Mouse (Mus musculus): ENCODE data around the gene Sele.

DNA sequence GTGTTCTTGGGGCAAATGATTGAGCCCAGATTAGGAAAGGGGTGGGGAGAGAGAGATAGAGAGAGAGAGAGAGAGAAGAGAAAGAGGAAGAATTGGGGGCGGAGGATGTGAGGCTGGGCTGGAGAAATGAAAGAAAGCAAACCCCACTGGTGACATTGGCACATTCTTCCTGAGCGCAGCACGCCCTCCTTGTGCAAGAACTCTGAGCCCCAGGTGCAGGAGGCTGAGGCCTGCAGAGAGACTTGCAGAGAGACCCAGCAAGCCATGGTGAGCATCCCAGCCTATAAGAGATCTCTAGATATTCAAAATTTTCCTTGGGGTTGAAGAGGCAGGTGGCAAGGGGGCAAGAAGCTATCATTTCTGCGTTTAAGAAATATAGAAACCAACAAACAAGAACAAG is 13.9 kb downstream of the Sele start, which contains the start of gene Sell:
- TF ChIP-seq CTCF (IDR thresholded peaks at IDR 0.05 in 2 of 3, conservative IDR thresholded peaks at IDR 0.05 in 1 of 3; ENCODE audit: control insufficient read depth in 1 of 3, insufficient read depth in 1 of 3, low read depth in 2 of 3, low read length in 3 of 3, poor library complexity in 1 of 3, severe bottlenecking in 1 of 3) (no peak), POLR2A (IDR thresholded peaks at IDR 0.05; ENCODE audit: control insufficient read depth in 1 of 2, insufficient read depth in 1 of 2, low read depth in 1 of 2, low read length in 2 of 2, poor library complexity in 1 of 2) (no peak)
